Mouse (Mus musculus): ENCODE results near the gene Tasp1. TPM values are rescaled to one million over a fixed set of nuclear protein-coding genes. Genes with fewer than 3 reads are reported as not detected.
A peak's percentile ranks its signal among the peaks of the same experiment; 100 is the strongest.

Gene Tasp1
- total RNA-seq (2021), result 10 to 100 TPM; 29.6 to 30.3 TPM
- long read RNA-seq, experiment 1, transcript Tasp1-203 (14 exons, 2,258 nt), result minor isoform, 6 of 43 reads
- long read RNA-seq, experiment 1, transcript Tasp1-201 (14 exons, 2,480 nt), result major isoform, 13 of 43 reads
- long read RNA-seq, experiment 1, partial matches to known transcripts, result 12 of 43 reads
- long read RNA-seq, experiment 1, other reads (novel, unspliced or antisense), result 11 of 43 reads
- long read RNA-seq, experiment 2, transcript Tasp1-203 (14 exons, 2,258 nt), result minor isoform, 12 of 65 reads
- long read RNA-seq, experiment 2, transcript Tasp1-201 (14 exons, 2,480 nt), result major isoform, 17 of 65 reads
- long read RNA-seq, experiment 2, partial matches to known transcripts, result 20 of 65 reads
- long read RNA-seq, experiment 2, other reads (novel, unspliced or antisense), result 15 of 65 reads

DNA sequence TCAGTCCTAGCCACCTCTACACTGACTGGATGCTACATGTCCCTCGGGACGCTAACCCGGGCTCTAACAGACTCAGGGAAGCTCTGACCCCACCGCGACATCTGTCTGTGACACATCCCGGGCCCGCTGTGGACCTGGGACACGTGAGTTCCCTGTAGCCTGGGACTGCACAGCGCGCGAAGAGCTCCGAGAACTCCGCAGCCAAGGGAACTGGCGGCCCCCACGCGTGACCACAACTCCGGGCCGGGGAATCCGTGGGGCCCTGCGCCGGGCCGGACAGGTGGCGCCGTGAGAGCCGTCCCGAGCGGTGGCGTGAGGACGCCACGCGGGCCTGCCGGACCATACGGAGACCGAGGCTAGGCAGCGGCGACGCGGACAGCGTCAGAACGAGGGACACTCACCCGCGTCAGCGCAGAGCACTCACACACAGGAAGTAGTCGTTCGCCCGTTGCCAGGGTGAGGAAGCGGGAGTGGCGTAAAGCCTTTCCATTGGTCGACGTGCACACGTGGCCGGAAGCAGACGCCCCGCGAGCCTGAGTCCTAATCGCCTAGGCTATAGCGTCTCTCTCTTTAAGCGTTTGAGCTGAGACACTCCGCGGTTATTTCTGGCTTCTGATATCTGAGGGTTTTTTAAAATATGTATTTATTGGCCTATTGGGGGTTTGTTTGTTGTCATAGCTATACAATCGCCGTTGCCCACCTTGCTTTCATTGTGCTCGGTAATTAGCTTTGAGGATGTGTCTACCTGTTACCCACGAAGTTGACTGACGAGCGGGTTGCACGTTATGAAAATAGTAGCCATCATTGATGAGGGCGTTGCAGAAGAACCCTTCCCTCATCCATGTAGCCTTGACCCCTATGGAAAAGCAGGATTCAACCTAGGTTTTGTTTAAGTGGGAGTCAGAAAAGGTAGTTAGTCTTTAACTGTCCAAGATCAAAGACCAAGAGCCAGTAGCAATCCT, at the start of gene Tasp1:
Gene Tasp1 (minus strand): TSS at position 453 of the 962 bp plus-strand sequence.
- peak; percentile 91 to 96 for DNase-seq (ENCODE audit: low spot score in 2 of 2)

DNA sequence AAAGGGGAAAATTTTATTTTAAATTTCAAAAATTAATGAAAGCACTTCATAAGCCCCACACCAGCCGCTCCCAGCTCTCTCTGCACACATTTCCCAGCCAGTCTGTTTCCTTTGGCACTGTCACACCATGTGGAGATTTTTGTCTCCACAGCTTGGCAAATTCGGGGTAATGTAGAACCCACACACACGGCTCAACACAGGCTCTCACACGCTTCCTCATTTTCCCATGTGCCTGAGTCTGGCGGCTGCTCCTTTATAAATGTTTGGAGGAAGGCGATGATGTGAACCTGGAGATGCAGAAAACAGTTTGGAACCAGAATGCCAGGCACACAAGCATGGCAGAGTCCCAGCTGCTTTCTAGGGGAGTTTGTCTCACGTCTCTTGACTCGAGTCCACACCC, 47.2 kb upstream of the Tasp1 start:
- DNase-seq (ENCODE audit: low spot score in 2 of 2), result peak; percentile 47 to 85

DNA sequence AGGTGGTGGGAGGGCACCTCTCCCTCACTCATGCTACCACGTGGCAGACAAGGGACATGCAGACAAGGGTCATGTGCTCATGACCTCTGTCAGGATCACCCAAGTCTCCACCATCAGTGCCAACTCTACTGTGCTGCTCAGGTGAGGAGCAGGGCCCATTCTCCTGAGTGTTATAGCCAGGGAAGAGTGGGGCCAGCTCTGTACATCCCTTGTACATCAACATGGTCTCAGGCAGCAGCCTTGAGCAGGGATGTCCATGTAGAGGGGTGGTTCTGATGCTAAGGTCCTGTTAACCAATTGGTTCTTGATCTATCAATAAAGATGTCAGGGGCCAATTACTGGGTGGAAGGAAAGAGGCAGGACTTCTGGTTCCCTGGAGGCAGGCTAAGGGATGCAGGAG, 42.3 kb upstream of the Tasp1 start:
- DNase-seq (ENCODE audit: low spot score in 2 of 2), result no peak

DNA sequence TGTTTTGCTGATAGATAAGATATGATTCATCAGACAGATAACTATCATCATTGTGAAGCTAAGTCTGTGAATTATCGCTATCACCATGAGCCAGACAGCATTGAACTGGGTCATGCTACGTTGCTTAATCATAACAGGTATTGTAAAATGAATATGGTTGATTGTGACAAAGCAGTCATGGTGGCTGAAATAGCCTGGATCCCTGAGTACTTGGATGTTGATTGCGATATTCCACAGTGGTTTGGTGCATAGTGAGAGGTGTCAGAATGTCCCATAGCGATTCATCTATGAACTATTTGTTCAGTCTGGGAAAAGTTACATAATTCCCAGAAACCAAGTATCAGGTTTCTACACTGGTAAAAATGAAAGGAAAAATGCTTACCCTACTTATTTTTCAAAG, 41.0 kb upstream of the Tasp1 start:
- no peak for DNase-seq (ENCODE audit: low spot score in 2 of 2)

DNA sequence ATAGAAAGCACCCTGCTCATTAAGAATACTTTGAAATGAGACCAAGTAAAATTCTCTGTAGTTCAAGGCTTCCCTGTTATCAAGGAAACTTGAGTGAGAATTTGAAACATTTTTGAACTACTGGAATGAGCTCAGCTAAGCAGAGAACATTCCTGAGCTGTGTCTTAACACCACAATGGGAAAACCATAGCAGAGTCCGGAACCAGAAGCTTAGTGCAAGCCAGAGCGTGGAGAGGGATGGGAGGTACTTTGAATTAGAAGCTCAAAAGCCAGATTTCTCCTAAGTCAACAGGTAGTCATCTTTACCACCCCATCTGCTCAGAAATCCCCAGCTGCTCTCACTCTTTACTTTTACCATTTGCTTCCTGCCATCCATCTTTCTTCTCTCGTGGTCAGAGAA, 38.3 kb upstream of the Tasp1 start:
- DNase-seq (ENCODE audit: low spot score in 2 of 2), result no peak

DNA sequence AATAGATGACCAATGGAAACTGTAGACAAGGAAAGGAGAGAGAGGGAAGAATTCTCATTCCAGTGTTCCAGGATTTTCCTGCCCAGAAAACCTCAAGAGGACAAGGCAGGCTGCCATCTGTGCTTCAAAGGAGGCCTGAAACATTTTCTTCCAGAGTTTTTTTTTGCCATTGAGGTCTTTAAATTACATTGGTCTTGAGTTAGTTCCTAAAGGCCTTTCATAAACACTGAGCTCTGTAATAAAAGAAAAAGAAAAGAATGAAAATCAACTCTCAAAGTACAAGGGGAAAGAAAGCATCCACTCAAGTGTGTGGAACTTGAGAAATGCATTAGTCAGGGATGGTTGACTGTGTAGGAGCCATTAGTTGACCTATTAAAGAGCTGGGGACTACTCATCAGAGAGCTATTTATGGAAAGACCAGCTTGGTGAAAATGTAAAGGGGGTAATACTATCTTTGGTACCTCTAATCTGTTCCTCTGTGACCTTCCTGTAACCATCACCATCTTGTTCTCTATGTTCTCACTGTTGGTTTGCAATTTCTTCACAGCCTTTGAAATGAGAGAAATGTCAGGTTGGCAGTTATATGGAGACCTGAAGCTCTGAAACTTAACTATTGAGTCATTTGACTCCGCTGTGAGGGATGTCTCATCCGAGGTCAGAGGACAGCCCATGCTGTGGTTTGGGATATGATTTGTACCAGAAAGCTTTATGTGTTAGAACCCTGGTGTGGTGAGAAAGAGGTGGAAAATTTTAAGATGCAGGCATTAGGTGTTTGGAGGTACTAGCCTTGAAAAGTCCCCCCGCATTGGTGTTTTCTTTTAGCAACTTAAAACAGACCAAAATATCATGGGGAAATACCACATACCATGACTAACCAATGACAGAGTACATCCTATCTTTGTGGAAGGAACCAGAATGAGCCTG, 34.2 kb upstream of the Tasp1 start:
- DNase-seq (ENCODE audit: low spot score in 2 of 2), result no peak

DNA sequence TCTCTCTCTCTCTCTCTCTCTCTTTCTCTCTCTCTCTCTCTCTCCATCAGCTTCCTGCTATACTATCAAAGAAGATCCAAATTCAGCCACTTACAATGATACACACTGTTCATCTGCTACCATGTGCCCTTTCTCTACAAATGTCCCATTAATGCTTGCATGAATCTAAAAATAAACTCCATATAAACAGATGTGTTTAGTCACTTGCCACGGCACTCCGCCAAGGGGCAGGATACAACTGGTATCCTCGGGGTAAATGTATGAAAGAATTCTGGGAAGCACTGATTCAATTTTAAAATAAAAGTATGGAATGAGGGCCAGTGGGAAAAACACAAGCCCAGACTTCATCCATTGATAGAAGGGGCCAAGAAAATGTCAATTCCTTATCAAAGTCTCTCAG, 33.4 kb upstream of the Tasp1 start:
- DNase-seq (ENCODE audit: low spot score in 2 of 2), result no peak

DNA sequence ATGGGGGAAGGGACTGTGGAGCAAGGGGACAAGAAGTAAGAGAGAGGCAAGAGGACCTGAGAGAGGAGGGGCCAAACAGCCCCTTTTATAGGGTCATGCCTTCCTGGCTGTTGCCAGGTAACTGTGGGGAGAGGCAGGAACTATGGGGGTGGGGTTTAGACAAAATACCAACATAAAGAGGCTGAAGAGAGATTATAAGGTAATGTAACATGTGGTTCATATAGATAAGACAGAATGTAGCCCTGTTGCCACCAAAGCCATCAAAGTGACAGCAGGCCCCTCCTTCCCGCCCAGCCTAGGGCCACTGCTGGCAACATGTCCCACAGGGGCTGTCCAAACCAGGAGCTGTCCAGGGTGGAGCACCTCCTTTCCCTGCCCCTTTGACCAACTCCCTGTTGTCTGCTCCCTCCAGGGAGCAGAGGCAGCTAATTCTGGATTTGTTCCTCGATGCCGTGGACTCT, 30.6 kb upstream of the Tasp1 start:
- no peak for DNase-seq (ENCODE audit: low spot score in 2 of 2)

DNA sequence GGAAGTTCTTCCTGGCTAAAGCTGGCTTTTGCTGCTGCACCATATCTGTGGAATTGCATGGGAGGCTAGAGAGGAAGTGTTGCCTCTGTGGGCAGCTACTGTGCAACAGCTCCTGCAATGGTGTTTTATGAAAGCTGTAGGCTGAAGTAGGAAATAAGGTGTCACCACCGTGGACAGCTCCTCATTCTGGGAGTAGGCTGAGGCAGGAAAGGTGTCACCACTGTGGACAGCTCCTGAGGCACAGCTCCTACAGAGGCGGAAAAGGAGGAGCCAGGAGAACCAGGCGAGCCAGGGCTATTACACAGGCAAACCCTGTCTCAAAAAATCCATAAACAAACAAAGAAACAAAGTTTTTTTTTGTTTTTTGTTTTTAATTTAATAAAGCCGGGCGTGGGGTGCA, 29.4 kb upstream of the Tasp1 start:
- no peak for DNase-seq (ENCODE audit: low spot score in 2 of 2)

DNA sequence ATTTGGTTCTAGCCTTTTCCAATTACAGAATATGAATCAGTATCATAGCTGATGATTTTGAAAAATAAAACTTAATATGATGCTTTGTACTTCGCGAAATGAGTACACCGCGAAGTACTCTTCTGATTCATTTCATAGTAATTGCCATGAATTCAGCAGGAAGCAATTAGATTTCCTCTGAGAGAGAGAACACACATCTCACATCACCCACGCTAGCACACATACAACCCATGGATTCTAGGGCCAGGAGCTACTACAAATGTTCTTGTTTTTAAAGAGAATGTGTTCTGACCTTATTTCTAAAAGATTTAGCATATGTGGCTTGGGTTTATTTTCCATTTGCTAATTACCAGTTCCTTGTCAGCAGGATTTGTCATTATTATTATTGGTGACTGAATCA, 26.8 kb upstream of the Tasp1 start:
- peak in 1 of 2 experiments; percentile 58 for DNase-seq (ENCODE audit: low spot score in 2 of 2)

DNA sequence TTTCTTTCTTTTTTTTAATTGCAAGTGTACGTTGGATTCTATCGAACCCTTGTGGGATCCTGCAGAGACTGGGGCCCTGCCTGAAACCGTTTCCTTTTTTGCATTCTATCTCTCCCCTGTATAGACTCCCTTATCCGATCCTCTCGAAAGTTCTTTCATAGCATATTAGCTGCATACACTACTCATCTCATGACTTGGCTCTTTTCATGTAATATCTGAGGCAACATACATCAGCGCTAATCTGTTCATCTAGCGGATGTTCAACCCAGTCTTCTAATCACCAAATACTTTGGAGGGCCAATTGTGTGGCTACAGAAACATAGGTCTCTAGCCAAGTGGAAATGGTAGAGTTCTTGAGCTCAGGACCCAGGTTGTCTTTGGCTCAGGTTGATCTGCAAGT, 17.6 kb upstream of the Tasp1 start:
- DNase-seq (ENCODE audit: low spot score in 2 of 2), result no peak

DNA sequence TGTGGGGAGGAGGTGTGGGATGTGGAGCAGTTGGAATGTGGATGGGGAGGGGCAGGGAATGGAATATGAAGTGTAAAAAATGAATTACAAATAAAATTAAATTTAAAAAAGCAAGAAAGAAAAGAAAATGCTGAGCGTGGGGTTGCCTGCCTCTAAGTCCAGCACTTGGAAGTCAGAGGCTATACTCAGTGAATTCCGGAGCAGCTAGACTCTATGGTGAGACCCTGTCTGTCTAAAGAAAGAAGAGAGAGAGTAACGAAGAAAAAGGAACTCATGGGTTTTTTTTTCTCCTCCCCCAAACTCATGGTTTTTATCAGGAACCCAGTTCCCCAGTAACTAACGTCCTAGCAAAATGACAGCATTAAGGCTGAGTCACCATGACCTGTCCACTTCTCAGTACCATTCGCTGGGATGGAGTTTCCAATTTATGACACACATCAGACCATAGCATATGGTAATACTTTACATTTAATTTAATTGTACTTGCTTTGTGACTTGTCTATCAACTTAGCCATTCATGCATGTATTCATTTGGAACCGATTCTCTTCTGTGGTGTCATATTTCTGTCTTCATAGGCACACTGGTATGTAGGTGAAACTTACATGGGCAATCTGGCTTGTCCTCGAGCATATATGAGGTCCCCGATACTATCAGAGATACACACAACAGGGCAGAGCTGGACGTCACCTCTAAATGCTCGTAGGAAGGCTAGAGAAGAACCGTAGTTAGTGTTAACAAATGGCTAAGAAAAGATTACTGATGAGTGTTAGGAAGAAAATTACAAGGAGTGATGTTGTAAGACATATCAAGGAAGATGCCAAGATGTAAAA, 14.4 kb upstream of the Tasp1 start:
- DNase-seq (ENCODE audit: low spot score in 2 of 2), result no peak

DNA sequence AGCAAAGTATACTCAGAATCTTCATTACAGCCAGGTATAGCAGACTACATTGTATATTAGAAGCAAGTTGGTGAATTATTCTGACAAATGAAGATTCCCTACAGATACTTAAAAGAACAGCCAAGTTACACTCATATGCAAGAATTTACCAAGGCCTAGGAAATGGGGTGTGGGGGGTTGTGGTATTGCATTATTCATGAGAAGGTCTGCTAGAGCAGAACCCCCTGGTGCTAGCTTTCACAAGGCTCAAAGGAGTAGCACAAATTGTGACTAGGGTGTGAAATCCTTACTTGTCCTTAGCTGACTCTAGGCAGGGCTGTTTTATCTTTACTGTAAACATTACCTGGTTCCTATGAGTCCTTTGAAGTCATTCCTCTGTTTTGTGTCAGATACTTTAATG, 12.7 kb upstream of the Tasp1 start:
- peak in 1 of 2 experiments; percentile 11 for DNase-seq (ENCODE audit: low spot score in 2 of 2)

DNA sequence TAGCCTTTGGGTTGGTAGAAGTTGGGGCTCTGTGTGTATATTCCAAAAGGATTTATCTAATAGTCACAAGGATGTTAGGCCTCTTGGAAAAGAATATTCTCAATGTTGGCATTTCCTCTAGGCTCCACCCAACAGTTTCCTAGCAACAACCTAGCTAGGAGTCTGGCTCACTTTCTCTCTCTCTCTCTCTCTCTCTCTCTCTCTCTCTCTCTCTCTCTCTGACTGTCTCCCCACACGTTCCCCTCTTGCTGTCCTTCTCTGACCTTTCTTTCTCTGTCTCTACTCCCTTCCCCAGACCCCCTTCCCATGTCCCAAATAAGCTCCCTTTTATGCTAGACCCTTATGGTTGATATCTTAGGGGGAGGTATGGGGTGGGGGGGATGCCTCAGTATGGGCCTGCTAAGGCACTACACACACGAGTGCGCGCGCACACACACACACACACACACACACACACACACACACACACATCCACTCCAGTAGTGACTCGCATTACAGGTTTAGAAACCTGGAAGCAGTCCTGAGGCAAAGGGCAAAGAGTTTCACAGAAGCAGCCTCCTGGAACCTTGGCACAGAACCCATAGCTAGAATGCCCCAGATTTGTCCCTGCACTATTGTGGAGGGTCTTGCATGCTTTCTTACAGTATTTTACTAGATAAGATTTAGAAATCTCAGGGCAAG, 12.1 kb upstream of the Tasp1 start:
- DNase-seq (ENCODE audit: low spot score in 2 of 2), result no peak

DNA sequence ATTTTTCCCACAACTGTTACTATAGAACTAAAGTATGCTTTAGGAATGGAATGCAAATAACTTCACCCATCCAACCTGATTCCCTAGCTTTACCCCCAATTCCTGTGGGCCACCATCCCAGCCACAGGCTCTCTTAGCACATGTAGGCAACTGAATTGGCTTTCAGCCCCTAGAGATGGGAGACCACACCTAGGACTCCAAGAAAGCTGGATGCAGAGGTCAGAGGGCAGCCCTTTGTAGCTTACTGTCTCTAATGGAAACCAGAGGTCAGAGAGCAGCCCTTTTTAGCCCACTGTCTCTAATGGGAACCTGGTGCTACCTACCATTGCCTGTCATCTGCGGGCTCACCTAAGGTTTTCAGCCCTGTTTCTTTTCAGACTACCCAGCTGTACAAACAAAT, 10.9 kb upstream of the Tasp1 start:
- no peak for DNase-seq (ENCODE audit: low spot score in 2 of 2)

DNA sequence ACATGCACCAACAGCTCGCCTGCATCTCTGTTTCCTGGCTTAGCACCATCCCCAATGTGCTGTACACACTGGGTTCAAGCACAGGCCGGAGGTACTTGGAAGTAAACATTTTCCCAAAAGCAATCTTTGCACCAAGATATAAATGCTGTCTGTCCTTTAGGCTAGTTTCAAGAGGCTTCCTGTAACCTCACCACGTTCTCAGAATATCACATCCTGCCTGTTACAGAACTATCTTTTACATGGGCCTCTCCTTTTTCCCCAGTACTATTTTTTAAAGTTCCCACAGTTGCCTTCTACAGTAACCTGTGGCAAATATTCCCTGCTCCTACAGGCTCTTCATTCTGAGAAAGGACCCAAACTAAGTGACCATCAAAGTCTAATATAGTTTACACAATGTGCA, 8.5 kb upstream of the Tasp1 start:
- DNase-seq (ENCODE audit: low spot score in 2 of 2), result no peak

DNA sequence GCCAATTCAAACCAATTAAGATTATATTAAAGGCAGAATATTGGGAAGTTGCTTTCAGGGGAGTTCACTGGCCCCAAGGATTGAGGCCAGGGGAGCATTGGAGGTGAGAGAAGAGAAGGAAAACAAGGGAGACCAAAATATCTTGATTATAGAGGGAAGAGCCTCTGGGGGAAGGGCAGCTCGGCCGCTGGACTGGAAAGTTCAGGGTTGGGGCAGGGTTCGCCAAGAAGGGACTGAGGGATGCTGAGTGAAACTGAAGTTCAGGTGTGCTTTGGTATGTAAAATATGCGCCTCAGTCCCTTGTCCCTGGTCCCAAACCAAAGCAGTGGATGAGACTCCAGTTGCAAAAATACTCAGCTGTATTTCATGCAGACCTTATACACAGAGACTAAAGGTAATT, 911 bp upstream of the Tasp1 start:
- no peak for DNase-seq (ENCODE audit: low spot score in 2 of 2)

DNA sequence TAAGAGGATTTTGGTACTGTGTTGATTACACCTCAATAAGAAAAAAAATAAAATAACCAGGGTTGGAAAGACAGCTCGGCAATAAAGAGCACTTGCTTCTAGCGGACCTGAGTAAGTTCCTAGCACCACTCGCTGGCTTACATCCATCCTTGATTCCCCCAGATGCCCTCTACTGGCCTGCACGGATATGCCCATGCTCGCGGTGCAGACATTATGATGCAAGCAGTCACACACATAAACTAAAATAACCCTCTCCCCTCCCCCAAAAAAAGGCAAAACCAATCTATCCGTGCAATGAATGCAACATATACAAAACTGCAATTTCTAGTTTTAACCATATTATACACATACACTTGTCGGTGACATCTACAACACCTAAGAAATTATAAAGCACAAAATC, 929 bp downstream of the Tasp1 start:
- no peak for DNase-seq (ENCODE audit: low spot score in 2 of 2)

DNA sequence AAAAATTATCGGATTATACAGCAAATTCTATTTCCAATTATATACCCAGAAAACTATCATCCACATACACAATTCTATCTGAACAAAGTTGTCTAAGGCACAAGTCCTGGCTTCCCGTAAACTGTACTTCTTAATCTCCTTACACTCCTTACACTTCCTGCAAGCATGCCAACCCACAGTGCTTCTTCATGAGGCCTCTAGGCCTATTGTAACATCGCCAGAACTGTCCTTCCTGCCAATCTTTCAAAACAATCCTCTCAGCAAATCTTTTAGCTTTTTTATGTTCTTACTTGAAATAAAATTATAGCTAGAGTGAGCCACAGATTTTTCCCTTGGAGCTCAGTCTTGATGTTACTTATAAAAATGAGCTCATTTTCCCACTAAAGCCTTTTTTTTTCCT, 5.1 kb downstream of the Tasp1 start:
- DNase-seq (ENCODE audit: low spot score in 2 of 2), result no peak
